Mouse (Mus musculus) E14TG2a.4 (cell line): ENCODE results near the gene Plcz1.

Experiments used
- CTCF ChIP-seq: conservative IDR thresholded peaks from 2 replicates; pipeline ENCODE4 v1.5.1; 2014; ENCODE audit warnings: low read length
- NANOG ChIP-seq: IDR thresholded peaks from 2 replicates; pipeline ENCODE4 v1.6.1; 2014; ENCODE audit warnings: borderline replicate concordance, low read length, mixed read lengths
- POU5F1 ChIP-seq: IDR thresholded peaks from 2 replicates; pipeline ENCODE4 v1.6.1; 2014; ENCODE audit warnings: low read length, borderline replicate concordance

- TF ChIP-seq CTCF (no peak), NANOG (no peak), POU5F1 (no peak)
These were observed 83.6 kb downstream of the Plcz1 start for GRCm38 (mm10) chr6:139957531-139958241.
